7 mouse cellular contexts compared by ENCODE assay signal in the genomic region with DNA sequence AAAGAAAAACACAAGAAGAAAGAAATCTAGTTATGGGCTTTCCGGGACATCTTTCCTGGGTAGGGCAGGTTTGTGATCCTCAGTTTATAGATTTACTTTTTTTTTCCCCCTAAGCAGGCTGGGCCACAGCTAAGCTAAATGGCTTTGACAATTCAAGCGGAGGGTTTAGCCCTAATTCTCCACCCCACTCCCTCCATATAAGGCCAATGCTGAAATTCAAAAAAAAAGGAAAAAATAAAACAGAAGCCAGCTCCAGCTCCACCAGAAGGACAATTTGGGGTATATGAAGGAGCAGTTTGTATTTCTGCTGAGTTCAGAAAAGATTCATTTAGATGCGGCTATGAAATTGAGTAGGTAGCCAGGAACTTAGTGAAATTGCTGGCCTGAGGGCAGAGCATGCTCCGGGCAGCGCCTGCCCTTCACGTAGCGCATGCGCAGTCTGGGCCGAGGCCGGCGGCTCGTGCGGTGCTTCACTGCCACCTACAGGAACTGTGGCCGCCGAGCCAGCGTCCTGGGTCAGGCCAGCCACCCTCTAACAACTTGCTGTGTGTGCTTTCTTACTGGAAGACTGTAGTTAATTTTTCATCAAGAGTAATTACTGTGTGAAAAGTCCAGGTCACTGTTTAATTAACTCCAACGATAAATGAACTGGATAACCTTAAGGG.
DNase-seq lines count a peak whose midpoint lies in the region; ATAC-seq and TF ChIP-seq lines count a peak whose summit lies in the region.

No protein-coding gene starts in this region.

- H3K4me2 ChIP-seq in forebrain, embryonic 11.5 days (ENCODE audit: low read depth, low read length, severe bottlenecking), result peak overlapping the region; percentile 6; the same call in 1 of the 2 replicates
- peak overlapping the region; percentile 34 for H3K4me2 ChIP-seq in heart, embryonic 14.5 days (ENCODE audit: low read length)
- H3K4me2 ChIP-seq in myocyte (ENCODE audit: low read depth), result peak overlapping the region; percentile 56

- no peaks in the 10 kb centered on the region for H3K36me3 ChIP-seq in forebrain, embryonic 11.5 days (ENCODE audit: control insufficient read depth, insufficient read depth, low read length)
- H3K36me3 ChIP-seq in heart, embryonic 14.5 days (ENCODE audit: control insufficient read depth, insufficient read depth, low read length), result no peaks in the 10 kb centered on the region
- H3K36me3 ChIP-seq in myocyte (ENCODE audit: control insufficient read depth, insufficient read depth), result no peaks in the 10 kb centered on the region

- H3K79me2 ChIP-seq in myocyte (ENCODE audit: control insufficient read depth, insufficient read depth), result no peaks in the 10 kb centered on the region

- no peak overlapping the region for H3K9ac ChIP-seq in forebrain, embryonic 11.5 days (ENCODE audit: low read length)
- peak overlapping the region; percentile 27; the same call in 1 of the 2 replicates for H3K9ac ChIP-seq in heart, embryonic 14.5 days (ENCODE audit: low read length)

- no peak overlapping the region for H3K27ac ChIP-seq in forebrain, embryonic 11.5 days (ENCODE audit: low read depth, low read length)
- no peak overlapping the region for H3K27ac ChIP-seq in heart, embryonic 14.5 days (replicated peaks in 1 of 2; ENCODE audit: control insufficient read depth in 1 of 2, insufficient read depth in 1 of 2, low read depth in 2 of 2, low read length in 2 of 2)

- 7% methylated on average over 17 of the region's 17 CpGs for WGBS in forebrain, embryonic 11.5 days
- 9% methylated on average over 17 of the region's 17 CpGs for WGBS in heart, embryonic 14.5 days

- no peak overlapping the region for H3ac ChIP-seq in myocyte (ENCODE audit: control insufficient read depth, insufficient read length)

- no peak for TF ChIP-seq POLR2A in myocyte (IDR thresholded peaks at IDR 0.05; ENCODE audit: insufficient read length, low read depth)

- peak; percentile 3 for DNase-seq in c-Kit-positive CD71-positive TER-119-positive erythroid progenitor cells, embryonic 14.5 days (ENCODE audit: low spot score)
- peak; percentile 95 for DNase-seq in forebrain, embryonic 11.5 days (ENCODE audit: low spot score)
- DNase-seq in kidney, postnatal 10 days, result peak; percentile 96
- DNase-seq in liver, result peak; percentile 82
- DNase-seq in spleen, postnatal 36 days (ENCODE audit: low spot score in 2 of 2), result peak; percentile 72 to 75

- no peaks in the 10 kb centered on the region for H3K27me3 ChIP-seq in forebrain, embryonic 11.5 days (ENCODE audit: control insufficient read depth, insufficient read depth, low read length)
- H3K27me3 ChIP-seq in heart, embryonic 14.5 days (ENCODE audit: control insufficient read depth, insufficient read depth, low read length), result no peaks in the 10 kb centered on the region
- H3K27me3 ChIP-seq in myocyte (ENCODE audit: control insufficient read depth, insufficient read depth, insufficient read length), result no peaks in the 10 kb centered on the region

- H3K4me3 ChIP-seq in forebrain, embryonic 11.5 days (ENCODE audit: low read depth, low read length), result no peak overlapping the region
- no peak overlapping the region for H3K4me3 ChIP-seq in heart, embryonic 14.5 days (ENCODE audit: control insufficient read depth in 1 of 2, insufficient read depth in 1 of 2, low read depth in 1 of 2, low read length in 2 of 2)
- no peak overlapping the region for H3K4me3 ChIP-seq in myocyte

- H3K9me3 ChIP-seq in forebrain, embryonic 11.5 days (ENCODE audit: control insufficient read depth, low read length), result no peaks in the 10 kb centered on the region
- no peaks in the 10 kb centered on the region for H3K9me3 ChIP-seq in heart, embryonic 14.5 days (ENCODE audit: control insufficient read depth, low read length)

- H3K4me1 ChIP-seq in forebrain, embryonic 11.5 days (replicated peaks; ENCODE audit: control insufficient read depth, insufficient read depth, low read length), result no peaks in the 10 kb centered on the region
- no peaks in the 10 kb centered on the region for H3K4me1 ChIP-seq in heart, embryonic 14.5 days (ENCODE audit: control insufficient read depth in 2 of 2, insufficient read depth in 2 of 2, low read length in 2 of 2)

- peak; percentile 98 for ATAC-seq in forebrain, embryonic 11.5 days (replicated peaks; ENCODE audit: low FRiP score)
- peak; percentile 85 for ATAC-seq in heart, embryonic 14.5 days (ENCODE audit: insufficient number of reproducible peaks, insufficient read depth, low FRiP score, low read depth)

TF ChIP-seq in myocyte, 11 proteins besides CTCF, POLR2A, EP300 and RAD21:
- TF ChIP-seq POLR2AphosphoS2 (IDR thresholded peaks at IDR 0.05; ENCODE audit: insufficient read length, low read depth) (no peak), E2F4 (IDR thresholded peaks at IDR 0.05; ENCODE audit: insufficient read depth) (no peak), SRF (IDR thresholded peaks at IDR 0.05; ENCODE audit: control insufficient read depth, insufficient read length, low read depth) (no peak), TCF12 (IDR thresholded peaks at IDR 0.05; ENCODE audit: insufficient read depth, poor library complexity, severe bottlenecking) (no peak)
TF ChIP-seq in myocyte: peak in this region for 0.

Comparison
In these comparisons a context has a peak if more than half of its experiments do, and no peak if none do; other contexts are left out.
1. DNase-seq: peak in every context shown above with its lines; median percentile 96 in kidney, postnatal 10 days; 95 in forebrain, embryonic 11.5 days; 82 in liver; 74 in spleen, postnatal 36 days; 3 in c-Kit-positive CD71-positive TER-119-positive erythroid progenitor cells, embryonic 14.5 days.
2. H3K4me2 ChIP-seq: peak in every context shown above with its lines; median percentile 56 in myocyte; 34 in heart, embryonic 14.5 days; 6 in forebrain, embryonic 11.5 days.